In the genomic region with DNA sequence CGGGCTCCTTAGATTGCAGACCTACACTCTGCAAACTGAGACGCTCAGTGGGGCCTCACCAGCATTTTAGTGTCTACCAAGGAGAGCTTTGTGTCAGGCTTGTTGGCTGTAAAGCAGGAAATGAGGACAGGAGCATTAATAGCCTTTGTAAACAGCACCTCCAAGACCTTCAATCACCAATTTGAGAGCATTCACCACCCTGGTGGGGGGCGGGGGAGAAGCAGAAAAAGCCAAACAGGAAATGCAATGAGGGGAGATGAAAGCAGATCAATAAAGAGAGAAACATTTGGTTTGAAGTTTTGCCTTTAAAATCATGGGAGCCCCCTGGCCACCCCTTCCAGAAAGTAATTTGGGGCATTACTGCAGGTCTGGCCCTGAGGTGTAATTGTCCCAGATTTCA, we compare ENCODE assay signal across 16 mouse cellular contexts.
"Had no signal": no experiment of that assay in that cellular context is flagged by ENCODE, and none has a peak within 500 bp of the region (broad histone marks: within the 10 kb centered on the region; RNA-seq: fewer than 3 reads in every experiment).

No protein-coding gene starts in this region.

- H3K36me3 ChIP-seq: midbrain, embryonic 12.5 days; neural tube, embryonic 13.5 days; neural tube, embryonic 15.5 days; stomach, embryonic 15.5 days had no signal

- H3K4me1 ChIP-seq: midbrain, embryonic 12.5 days; neural tube, embryonic 15.5 days; stomach, embryonic 15.5 days had no signal

- ATAC-seq: midbrain, embryonic 16.5 days had no signal

- H3K4me2 ChIP-seq: lung, embryonic 14.5 days; midbrain, embryonic 12.5 days; neural tube, embryonic 13.5 days; neural tube, embryonic 15.5 days; stomach, embryonic 15.5 days had no signal

- H3K9ac ChIP-seq: lung, embryonic 14.5 days; midbrain, embryonic 12.5 days; neural tube, embryonic 13.5 days; neural tube, embryonic 15.5 days; stomach, embryonic 15.5 days had no signal

- H3K27me3 ChIP-seq: midbrain, embryonic 12.5 days; neural tube, embryonic 15.5 days; stomach, embryonic 15.5 days had no signal

- DNase-seq: lung, adult 18-20 months; lung, embryonic 14.5 days; lung, postnatal 10 days; lung, postnatal 4 days; midbrain, embryonic 14.5 days; right cerebral cortex, postnatal 14 days; thymus, adult 2 months; thymus, postnatal 25 days; thymus, postnatal 4 days had no signal

- H3K9me3 ChIP-seq: midbrain, embryonic 12.5 days; neural tube, embryonic 13.5 days; neural tube, embryonic 15.5 days; stomach, embryonic 15.5 days had no signal

- H3K27ac ChIP-seq: midbrain, embryonic 12.5 days; neural tube, embryonic 13.5 days; neural tube, embryonic 15.5 days; stomach, embryonic 15.5 days; stomach, postnatal 0 days had no signal

- H3K4me3 ChIP-seq: midbrain, embryonic 12.5 days; myocyte; neural tube, embryonic 13.5 days; neural tube, embryonic 15.5 days; stomach, embryonic 15.5 days had no signal
